Mouse (Mus musculus): ENCODE measurements around the gene Gm10600.
"Not testable (repeated sequence)": the region's sequence is repeated elsewhere in the genome, so short reads cannot be mapped to it uniquely, and the experiment has no call there.

Gm10600 gene

GRCm38 (mm10) chr4:42240339-42240738 lies at the start of gene Gm10600:
Gene Gm10600 (plus strand): TSS chr4:42240639.
- not testable (repeated sequence) for TF ChIP-seq GATA4 (IDR thresholded peaks at IDR 0.05; ENCODE audit: insufficient replicate concordance, low read length)

GRCm38 (mm10) chr4:42255467-42255866 lies 15.0 kb downstream of the Gm10600 start, which contains the start of gene Ccl21b:
Gene Ccl21b (plus strand): TSS chr4:42255767.
- TF ChIP-seq GATA4 (IDR thresholded peaks at IDR 0.05; ENCODE audit: insufficient replicate concordance, low read length): not testable (repeated sequence)
